Mouse (Mus musculus) lung, adult 2 months (tissue): Measurements from ENCODE around the gene Castor1. TPM values are rescaled to one million over a fixed set of nuclear protein-coding genes. Genes with fewer than 3 reads are reported as not detected.

ENCODE experiments used
- DNase-seq: peaks from one replicate; pipeline ENCODE4 v3.0.0; 2022
- H3K4me1 ChIP-seq: fragments of 200-500 bp; 2 replicates; pipeline ENCODE4 v1.6.1; 2011; ENCODE audit warnings: low read length; ENCODE audit not compliant: control insufficient read depth, insufficient read depth
- H3K4me3 ChIP-seq: fragments of 200-500 bp; replicated peaks from 2 replicates; pipeline ENCODE3; 2011; ENCODE audit warnings: low read depth, mild to moderate bottlenecking, control low read depth, low read length; ENCODE audit errors: extremely low read depth
- CTCF ChIP-seq: fragments of 200-500 bp; IDR thresholded peaks from 2 replicates; pipeline ENCODE4 v1.5.1; 2011; ENCODE audit warnings: mild to moderate bottlenecking, low read length, control low read depth; ENCODE audit not compliant: insufficient read depth
- POLR2A ChIP-seq: fragments of 200-500 bp; IDR thresholded peaks from 2 replicates; pipeline ENCODE4 v1.6.1; 2011; ENCODE audit warnings: low read depth, mild to moderate bottlenecking, control low read depth, low read length, borderline replicate concordance; ENCODE audit errors: extremely low read depth
- WGBS: fragments of 180-500 bp; shearing (Covaris S2); methylation state at CpG from one replicate; pipeline ENCODE4 v1.1.7; 2018; 5-methylcytosine and 5-hydroxymethylcytosine counted together
- polyA plus RNA-seq: library from polyadenylated mRNA; depleted of rRNA; stranded (reverse); fragments of >200 nt; gene quantifications from 2 replicates; pipeline ENCODE4 v1.2.3, GENCODE M21; 2012; rRNA removed

The Castor1 gene
- polyA plus RNA-seq, 1 experiment: 23.3 TPM

DNA sequence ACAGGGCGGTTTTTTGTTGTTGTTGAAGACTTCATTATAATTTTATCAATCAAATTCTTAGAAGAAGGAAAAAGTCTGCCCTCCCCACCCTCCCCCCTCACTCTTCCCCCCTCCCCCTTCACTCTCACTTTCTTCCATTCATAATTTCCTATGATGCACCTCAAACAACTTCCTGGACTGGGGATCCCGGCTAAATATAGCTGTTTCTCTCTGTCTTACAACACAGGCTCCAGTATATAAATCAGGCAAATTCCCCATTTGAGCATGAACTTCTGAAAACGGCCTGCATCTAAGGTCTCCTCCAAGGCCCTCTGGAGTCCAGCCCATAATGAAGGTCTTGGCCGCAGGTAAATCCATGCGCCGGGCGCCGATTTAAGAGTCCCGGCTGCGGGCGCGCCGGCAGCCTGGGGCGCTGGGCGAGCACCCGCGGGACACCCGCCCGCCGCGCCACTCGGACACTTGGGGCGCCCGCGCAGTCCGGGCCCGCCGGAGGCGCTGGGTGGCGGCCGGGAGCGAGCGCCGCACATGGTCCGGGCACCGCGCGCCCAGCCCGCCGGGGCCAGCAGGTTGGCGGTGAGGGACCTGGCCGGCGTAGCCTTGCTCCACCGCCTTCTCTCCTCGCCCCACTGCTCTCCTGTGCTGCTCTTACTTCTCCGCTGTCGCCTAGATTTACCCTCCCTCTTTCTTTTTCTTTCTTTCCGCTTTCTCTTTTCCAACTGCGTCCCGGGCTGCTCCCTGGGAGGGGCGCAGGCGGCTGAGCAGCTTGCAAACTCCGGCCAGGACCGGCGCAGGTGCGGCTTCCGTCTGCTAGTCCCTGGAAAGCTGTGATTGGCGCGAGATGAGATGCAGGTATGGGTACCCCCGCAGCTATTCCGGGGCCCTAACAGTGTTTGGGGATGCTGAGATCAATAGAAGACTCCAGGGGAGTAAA, 48.5 kb downstream of the Castor1 start:
- DNase-seq: peak; percentile 64

DNA sequence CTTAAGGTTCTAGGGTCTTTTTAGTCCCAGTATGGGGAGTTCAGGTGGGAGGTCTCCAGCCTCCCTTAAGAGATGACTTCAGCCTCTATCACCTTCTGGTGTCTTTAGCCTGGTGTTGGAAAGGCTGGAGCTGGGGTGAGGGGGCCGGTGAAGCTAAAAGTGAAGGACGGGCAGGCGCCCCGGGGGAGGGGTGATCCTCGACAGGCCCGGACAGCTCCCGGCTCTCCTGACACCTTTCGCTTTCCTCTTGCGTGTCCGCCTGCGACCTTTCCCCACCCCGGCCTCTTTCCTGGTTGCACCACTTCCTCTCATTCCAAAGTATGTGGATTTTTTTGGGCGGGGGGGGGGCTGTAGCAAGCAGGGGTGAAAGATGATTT, 49.2 kb downstream of the Castor1 start:
- 9% methylated on average over 13 of the region's 13 CpGs for WGBS
- Histone ChIP-seq H3K4me3 (no peak overlapping the region), H3K4me1 (peaks cover 2% of the 10 kb centered on the region)
- no peak for DNase-seq
- no peak for TF ChIP-seq POLR2A
- TF ChIP-seq CTCF: no peak

More for the DNA sequence above, 48.5 kb downstream of the Castor1 start:
- Histone ChIP-seq H3K4me3 (peak overlapping the region; percentile 84), H3K4me1 (peaks cover 2% of the 10 kb centered on the region)
- WGBS: under 1% methylated on average over 61 of the region's 61 CpGs
- no peak for TF ChIP-seq POLR2A
- TF ChIP-seq CTCF: no peak

DNA sequence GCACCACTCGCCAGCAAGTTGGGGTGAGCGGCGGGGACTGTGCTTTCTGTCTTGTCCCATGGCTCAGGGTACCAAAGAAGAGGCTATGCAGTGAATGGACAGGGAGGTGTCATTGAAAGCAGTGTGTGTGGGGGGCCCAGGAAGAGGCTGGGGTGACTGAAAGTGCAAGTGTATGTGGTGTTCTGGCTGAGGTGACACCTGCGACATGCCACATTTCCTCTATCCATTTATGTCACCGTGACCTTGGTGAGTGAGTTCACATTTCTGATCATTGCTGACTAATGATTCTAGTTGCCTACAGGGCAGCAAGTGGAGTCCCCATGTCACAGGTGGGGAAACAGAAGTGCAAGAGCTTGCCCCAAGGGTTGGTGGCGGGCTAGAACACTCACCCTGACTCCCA, 50.5 kb downstream of the Castor1 start:
- Histone ChIP-seq H3K4me3 (no peak overlapping the region), H3K4me1 (peaks cover 2% of the 10 kb centered on the region)
- TF ChIP-seq POLR2A: no peak
- TF ChIP-seq CTCF: no peak
- no peak for DNase-seq
- WGBS: 87% methylated on average over 6 of the region's 6 CpGs

DNA sequence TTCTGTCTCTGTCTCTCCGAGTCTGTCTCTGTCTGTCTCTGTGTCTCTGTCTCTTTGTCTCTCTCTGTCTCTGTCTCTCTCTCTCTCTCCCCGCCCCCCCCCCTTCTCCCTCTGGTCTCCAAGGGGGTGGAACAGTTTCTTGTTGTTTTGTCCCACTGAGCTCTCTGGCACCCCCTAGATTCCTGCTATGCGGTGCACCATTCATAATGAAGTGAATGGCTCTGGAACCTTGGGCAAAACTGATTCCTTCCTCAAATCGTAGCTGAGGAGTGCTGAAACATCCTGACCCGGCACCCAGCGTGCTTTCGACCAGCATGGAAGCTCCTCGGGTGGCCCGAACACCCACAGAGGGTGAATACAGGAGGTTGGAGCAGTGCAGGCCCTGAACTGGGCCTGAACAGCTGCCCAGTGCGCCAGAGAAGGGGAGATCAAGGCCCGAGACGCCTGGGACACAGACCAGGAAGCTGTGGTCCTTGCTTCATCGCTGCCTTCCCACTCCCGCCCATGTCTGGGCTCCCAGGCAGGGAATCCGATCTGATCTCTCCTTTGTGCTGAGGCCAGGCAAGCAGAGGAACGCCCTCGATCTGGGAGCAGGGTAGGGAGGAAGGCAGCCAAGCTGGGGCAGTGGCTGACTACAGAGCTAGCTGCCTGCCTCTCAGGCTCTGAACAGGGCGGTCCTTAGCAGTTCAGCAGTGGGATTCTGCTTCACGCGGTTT, 52.9 kb downstream of the Castor1 start:
- Histone ChIP-seq H3K4me3 (no peak overlapping the region), H3K4me1 (no peaks in the 10 kb centered on the region; the same call in 1 of the 2 replicates)
- TF ChIP-seq POLR2A (no peak), CTCF (0 out of 2 replicates have a peak, but pooled peaks have one; percentile 10)
- 34% methylated on average over 19 of the region's 20 CpGs for WGBS
- no peak for DNase-seq

DNA sequence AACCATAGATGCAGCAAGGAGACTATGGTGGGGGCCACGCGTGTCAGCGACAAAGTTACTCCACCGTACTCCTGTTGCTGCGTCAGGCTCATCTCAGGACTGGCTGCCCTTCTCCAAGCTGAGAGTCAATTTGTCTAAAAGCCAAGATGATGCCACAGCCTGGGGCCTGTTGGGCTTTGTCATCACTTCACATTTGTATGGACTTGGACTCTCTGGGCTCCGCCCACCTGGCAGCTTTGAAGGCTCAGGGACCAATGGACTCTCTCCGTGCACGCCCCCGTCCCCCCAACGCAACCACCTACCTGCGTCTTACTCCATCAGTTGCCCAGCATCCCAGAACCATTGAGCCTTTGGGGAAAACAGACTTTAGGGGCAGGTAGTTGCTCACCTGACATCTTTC, 53.5 kb downstream of the Castor1 start:
- 79% methylated on average over 11 of the region's 11 CpGs for WGBS
- DNase-seq: no peak
- TF ChIP-seq POLR2A (no peak), CTCF (no peak)
- no peak overlapping the region for H3K4me3 ChIP-seq
- H3K4me1 ChIP-seq: no peaks in the 10 kb centered on the region

Other genes starting within 250 kb of the Castor1 start
- not detected in 2 replicates for gene 4930556J24Rik, start 241.4 kb upstream of the Castor1 start, polyA plus RNA-seq
- gene Gal3st1, start 234.6 kb upstream of the Castor1 start, polyA plus RNA-seq: 32.1 and 33.3 TPM in 2 replicates
- gene Sec14l4, start 186.8 kb upstream of the Castor1 start, polyA plus RNA-seq: 41.0 and 56.3 TPM in 2 replicates
- 565 and 735 TPM in 2 replicates for gene Sec14l3, start 153.4 kb upstream of the Castor1 start, polyA plus RNA-seq
- gene Mtfp1, start 122.8 kb upstream of the Castor1 start, polyA plus RNA-seq: 8.9 TPM in 2 replicates
- 8.2 and 10.7 TPM in 2 replicates for gene Sec14l2, start 94.8 kb upstream of the Castor1 start, polyA plus RNA-seq
- 60.6 and 69.2 TPM in 2 replicates for gene Rnf215, start 83.0 kb upstream of the Castor1 start, polyA plus RNA-seq
- 17.6 and 19.8 TPM in 2 replicates for gene Ccdc157, start 57.9 kb upstream of the Castor1 start, polyA plus RNA-seq
- gene Sf3a1, start 57.9 kb upstream of the Castor1 start, polyA plus RNA-seq: 27.0 and 28.2 TPM in 2 replicates
- 72.8 and 78.3 TPM in 2 replicates for gene Tbc1d10a, start 31.4 kb upstream of the Castor1 start, polyA plus RNA-seq
- gene Osm, start 18.2 kb downstream of the Castor1 start, polyA plus RNA-seq: 1.0 and 1.3 TPM in 2 replicates
- 3.5 and 4.9 TPM in 2 replicates for gene Lif, start 39.3 kb downstream of the Castor1 start, polyA plus RNA-seq
- gene Hormad2, start 222.9 kb downstream of the Castor1 start, polyA plus RNA-seq: 0.06 TPM in 1 of 2 replicates, not detected in the other